Mouse (Mus musculus) heart, postnatal 0 days (tissue): ENCODE data around the gene Cadps.

Experiments used
- CTCF ChIP-seq: IDR thresholded peaks from 2 replicates; pipeline ENCODE4 v1.5.1; 2016; ENCODE audit warnings: antibody characterized with exemption, control low read depth, low read depth
- EP300 ChIP-seq: IDR thresholded peaks from 2 replicates; pipeline ENCODE4 v1.6.1; 2016; ENCODE audit warnings: antibody characterized with exemption, low read depth

GRCm38 (mm10) chr14:12549290-12549689, 273.6 kb downstream of the Cadps start:
- TF ChIP-seq CTCF (no peak), EP300 (no peak)
